Mouse (Mus musculus) fibroblast of lung, adult 2 months (primary cell): ENCODE results near the gene Kcnk18.
A peak's percentile ranks its signal among the peaks of the same experiment; 100 is the strongest.

Experiments
- DNase-seq: peaks from one replicate; pipeline ENCODE4 v3.0.0-alpha.2; 2011; ENCODE audit warnings: low read depth

The Kcnk18 gene

DNA sequence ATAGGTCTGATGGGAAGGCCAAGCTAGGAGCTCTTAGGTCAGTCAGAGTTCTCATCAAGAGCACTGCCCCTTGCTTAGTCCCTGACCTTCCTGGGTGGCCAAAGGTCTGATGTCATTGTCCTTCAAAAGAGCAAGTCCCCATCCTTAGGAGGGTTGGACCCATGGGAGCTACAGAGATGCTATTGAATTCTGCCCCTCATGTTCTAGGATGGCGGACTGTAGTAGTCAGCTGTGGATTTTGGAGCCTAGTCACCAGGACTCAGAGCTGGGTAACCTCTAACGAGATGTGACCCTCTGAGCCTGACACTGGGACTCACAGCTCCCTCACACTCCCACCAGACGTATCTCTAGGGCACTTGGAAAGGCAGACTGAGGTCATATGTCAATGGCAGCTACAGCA lies 9.4 kb downstream of the Kcnk18 start:
- DNase-seq: no peak

GRCm38 (mm10) chr19:59232786-59233185 lies 13.8 kb downstream of the Kcnk18 start:
- no peak for DNase-seq

- no peak for DNase-seq
These were observed 16.0 kb downstream of the Kcnk18 start for GRCm38 (mm10) chr19:59235001-59235400.

DNA sequence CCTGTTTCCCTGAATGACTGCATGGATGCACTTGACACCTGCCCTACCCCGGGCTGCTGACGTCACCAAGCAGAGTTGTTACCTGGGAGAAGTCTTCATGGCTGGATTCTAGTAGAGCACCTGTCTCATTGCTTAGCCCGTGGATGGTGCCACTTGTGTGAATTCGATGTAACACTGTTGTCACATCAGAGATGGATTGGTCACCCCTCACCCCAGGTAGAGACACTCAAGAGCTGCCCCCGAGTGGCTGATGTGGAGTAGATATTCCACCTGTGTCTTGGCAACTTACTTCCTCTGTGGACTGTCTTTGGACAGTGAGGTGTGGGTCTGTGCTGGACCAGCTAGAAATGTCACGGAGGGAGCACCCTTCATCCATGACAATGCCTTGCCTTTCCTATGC lies 17.0 kb downstream of the Kcnk18 start:
- DNase-seq: no peak

DNA sequence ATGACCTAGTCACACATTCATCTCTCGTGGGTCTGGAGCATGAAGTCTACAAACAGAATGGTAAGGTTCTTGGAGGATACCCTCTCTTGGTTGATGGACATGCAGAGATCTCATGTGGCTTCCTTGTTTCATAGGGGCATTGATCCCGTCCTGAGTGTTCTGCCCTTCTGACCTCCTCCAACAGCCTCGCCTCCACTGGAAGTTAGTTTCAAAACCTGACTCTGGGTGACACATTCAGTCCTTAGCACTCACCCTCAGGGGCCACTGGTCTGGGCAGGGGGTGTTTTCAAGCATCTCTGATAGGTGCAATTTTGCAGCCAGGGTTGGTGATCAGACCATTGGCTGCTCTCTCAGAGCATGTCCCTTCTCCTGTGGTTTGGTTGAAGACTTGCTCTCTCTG lies 19.6 kb downstream of the Kcnk18 start:
- DNase-seq: no peak

DNA sequence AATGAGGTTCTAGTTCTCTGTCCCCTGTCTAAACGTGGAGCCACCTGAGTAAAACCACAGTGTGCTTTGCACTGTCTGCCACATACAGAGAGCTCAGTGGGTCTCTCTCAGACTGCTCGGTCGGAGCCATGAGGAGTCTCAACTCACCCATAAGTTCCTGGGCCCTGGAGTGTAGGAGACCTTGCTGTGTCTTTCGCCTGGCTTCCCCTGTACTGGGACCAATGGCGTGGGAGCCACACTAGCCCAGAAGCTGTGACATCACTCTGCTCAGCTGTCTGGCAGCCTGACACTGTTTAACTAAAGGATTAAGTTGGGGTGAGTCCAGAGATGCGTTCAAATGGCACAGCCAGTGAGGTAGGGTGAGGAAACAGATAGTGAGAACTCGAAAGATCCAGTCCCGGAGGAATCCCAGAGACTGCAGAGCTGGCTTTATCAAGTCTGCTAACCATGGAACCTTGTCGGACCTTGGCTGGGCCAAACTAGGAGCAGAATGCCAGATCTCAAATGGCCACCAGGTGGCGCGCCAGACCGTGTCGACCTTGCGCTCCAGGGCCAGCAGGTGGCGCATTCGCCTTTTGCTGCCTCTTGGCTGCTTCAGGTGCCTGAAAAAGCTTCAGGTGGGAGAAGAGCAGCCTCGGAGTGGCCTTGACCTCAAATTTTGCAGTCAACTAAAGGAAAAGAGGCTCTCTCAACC lies 20.3 kb downstream of the Kcnk18 start:
- DNase-seq: peak; percentile 20

GRCm38 (mm10) chr19:59241987-59242386 lies 23.0 kb downstream of the Kcnk18 start:
- no peak for DNase-seq

- no peak for DNase-seq
These were observed 24.0 kb downstream of the Kcnk18 start for GRCm38 (mm10) chr19:59243057-59243456.

DNA sequence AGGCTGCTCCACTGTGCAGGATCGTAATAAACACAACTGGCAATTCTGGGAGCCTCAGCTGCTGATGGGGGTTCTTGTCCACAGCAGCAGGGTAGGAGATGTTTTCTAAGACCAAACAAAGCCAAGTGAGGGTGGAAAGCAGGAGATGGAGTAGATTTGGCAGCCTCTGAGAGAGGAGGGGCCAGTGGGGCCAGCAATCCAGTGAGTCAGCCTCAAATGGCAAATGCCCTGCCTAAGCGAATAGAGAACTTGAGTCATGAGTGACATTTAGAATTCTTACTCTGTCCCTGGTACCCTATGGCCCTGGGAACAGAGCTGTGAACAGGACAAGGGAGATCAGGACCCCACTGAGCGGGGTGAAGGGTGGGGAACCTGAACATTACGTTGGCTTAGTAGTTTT lies 29.1 kb downstream of the Kcnk18 start:
- no peak for DNase-seq

GRCm38 (mm10) chr19:59248553-59249286 lies 29.7 kb downstream of the Kcnk18 start:
- no peak for DNase-seq

DNA sequence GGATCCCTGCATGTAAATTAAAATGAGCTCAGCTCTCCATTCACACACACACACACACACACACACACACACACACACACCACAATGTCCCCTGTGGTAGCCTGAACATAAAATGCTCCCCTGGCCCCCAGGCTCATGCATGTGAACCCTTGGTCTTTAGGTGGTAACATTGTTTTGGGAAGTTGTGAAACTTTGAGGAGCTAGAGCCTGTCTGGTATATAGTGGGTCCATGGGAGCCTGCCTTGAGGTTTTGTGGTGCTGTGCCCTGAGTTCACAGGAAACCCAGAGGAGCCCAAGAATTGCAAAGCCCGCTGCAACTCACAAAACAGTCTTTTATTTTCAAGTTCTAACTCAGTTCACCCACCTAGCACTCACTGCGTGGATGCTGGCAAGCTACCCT lies 33.6 kb downstream of the Kcnk18 start:
- DNase-seq: no peak

DNA sequence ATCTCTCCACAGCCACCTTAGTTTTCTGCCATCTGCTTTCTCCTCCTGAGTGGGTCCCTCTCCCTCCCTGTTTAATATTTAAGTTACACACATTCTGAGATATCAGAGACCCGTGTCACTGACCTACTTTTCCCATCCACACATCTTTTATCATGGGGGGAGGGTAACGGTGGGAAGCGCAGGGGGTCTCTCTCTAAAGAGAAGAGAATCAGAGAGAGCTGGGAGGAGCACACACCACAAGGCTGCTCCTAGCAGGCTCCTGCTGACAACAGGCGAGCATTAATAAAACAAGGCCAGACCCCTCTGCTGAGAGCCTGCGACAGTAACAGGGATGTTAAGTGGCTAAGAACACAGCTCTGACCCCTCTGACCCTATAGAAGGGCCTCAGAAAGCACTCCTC lies 40.6 kb downstream of the Kcnk18 start:
- DNase-seq: no peak

DNA sequence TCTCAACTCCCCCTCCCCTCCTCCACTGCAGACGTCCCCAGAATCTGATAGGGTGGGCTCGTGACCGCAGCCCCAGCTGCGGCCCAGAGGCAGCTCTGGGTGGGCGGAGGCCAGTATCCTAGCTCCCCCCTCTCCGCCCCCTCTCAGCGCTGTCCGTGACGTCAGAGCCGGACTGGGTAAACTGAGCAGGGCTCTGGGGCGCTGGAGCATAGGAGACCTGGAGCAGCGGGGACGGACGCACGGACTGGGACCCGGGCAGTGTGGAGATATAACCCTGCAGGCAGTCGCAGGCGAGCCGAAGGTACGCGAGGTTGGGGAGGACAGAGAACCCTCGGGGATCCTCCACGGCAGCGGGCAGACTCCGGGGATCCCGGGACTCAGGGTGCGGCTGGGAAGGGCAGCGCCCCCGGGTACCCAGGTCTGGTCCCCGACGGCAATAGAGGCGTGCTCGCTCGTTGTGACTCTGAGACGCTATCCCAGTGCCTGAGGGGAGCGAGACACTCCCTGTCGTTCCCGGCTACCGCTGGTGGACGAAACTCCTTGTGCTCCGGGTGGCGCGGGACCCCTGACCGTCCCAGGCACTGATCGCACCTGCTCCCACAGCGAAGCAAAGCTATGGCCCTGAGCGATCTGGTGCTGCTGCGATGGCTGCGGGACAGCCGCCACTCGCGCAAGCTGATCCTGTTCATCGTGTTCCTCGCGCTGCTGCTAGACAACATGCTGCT lies 41.9 kb downstream of the Kcnk18 start, which contains the start of gene Slc18a2:
Gene Slc18a2, plus strand, starts transcription at position 179 of the 725 bp plus-strand sequence.
- no peak for DNase-seq

- DNase-seq: no peak
These were observed 42.6 kb downstream of the Kcnk18 start for GRCm38 (mm10) chr19:59261604-59262003.

DNA sequence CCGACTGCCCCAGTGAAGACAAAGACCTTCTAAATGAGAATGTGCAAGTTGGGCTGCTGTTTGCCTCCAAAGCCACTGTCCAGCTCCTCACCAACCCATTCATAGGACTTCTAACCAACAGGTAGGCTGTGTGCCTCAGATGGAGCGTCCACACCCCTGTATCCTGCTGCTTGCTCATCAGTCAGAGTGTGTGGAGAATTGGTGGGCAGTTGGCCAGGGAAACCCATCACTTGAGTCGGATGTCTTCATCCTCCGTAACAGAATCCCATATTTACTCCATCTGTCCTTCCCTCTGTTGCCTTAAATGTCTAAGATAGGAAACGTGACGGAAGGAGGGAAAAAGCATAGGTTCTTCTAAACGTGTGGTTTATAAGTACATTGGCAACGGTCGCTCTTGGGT lies 44.2 kb downstream of the Kcnk18 start:
- DNase-seq: no peak

- no peak for DNase-seq
These were observed 46.0 kb downstream of the Kcnk18 start for GRCm38 (mm10) chr19:59264838-59265532.

- no peak for DNase-seq
These were observed 46.9 kb downstream of the Kcnk18 start for GRCm38 (mm10) chr19:59265907-59266306.

DNA sequence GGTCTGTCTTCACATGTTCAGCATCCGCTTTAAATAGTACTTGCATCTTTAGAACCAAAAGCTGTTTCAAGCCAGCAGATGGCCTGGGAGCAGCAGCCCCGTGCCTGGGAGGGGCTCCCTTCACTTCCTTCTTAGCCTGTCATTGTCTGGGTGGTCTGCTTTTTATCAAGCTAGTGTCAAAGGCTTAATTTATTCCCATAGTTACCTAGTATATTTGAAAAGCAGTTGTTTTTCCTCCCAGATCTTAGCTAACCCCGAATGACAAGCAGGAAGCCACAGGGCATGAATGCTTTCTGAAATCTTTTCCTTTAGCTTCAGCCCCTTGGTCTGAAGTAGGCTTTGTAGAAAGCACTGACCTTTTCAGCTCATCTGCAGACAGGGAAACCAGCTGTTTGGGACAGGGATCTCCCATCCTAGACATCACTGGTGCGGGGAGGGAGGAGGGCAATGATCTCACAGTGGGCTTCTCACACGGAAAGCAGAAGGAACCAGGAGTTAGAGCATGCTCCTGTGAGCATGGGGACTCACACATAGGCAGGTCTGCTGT lies 48.5 kb downstream of the Kcnk18 start:
- DNase-seq: no peak

- DNase-seq: no peak
These were observed 54.2 kb downstream of the Kcnk18 start for GRCm38 (mm10) chr19:59273190-59273589.

DNA sequence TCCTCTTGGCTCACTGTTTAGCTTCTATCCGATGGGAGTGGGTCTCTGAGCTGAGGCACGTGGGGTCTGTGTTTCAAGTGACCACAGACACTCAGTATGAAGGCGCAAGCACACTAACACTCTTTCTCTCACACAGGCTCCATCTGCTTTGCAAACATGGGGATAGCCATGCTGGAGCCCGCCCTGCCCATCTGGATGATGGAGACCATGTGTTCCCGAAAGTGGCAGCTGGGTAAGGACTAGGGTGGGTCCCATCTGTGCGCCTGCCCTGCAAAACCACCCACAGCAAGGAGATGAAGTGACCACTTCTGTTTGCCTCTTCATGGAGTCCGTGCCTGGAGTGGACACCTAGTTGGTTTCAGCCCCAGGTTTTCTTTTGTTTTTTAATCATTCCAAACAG lies 57.3 kb downstream of the Kcnk18 start:
- DNase-seq: no peak

DNA sequence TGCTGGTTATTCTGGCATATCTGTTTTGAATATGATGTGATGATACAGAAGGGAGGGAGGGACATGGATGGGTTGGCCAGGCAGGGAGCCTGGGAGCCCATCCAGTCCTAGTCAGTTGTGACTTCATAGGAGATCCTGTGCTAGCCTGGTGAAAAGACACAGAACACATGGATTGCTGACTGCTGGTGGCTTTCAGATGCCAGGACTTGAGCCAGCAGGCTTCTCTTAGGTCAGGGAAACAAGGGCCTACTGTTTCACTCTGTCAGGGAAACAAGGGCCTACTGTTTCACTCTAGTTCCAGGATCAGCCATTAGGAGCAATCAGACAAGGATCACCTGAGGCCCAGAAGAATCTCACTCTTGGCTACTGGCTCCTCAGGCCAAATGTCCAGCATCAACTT lies 61.8 kb downstream of the Kcnk18 start:
- peak; percentile 52 for DNase-seq

DNA sequence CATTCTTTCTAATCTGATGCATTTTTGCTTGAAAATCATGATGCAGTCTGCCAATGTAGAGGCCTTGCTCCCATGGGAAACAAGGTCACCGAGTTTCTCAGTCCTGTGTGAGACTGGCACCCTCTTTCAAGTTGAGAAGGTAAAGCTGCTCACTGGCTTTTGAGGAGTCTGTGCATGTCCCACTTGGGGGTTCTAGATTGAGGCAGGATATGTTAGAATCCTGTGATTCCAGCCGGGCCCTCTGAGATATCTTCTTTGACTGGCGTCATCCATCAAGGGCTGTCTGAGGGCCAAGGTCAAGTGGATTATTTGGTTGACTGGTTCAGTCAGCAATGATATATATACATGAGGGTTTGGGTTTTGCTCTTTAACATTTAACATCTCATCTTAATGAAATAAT lies 63.0 kb downstream of the Kcnk18 start:
- DNase-seq: no peak
